Mouse (Mus musculus) forebrain, embryonic 12.5 days (tissue): ENCODE results near the gene Pwwp2b. TPM values are rescaled to one million over a fixed set of nuclear protein-coding genes. Genes with fewer than 3 reads are reported as not detected.
A peak's percentile ranks its signal among the peaks of the same experiment; 100 is the strongest.

Experiments
- ATAC-seq: fragments of 200-750 bp; cut with Nextera tagmentation; 2 replicates; pipeline ENCODE4 v1.8.0; 2017; ENCODE audit warnings: moderate TSS enrichment; ENCODE audit not compliant: low FRiP score
- H3K27ac ChIP-seq: fragments of 300-500 bp; sonication (generic); 2 replicates; pipeline ENCODE4 v1.5.1; 2016; ENCODE audit warnings: mild to moderate bottlenecking
- H3K27me3 ChIP-seq: fragments of 300-500 bp; sonication (generic); 2 replicates; pipeline ENCODE4 v1.6.1; 2016; ENCODE audit warnings: mild to moderate bottlenecking
- H3K36me3 ChIP-seq: fragments of 300-500 bp; sonication (generic); replicated peaks from 2 replicates; pipeline ENCODE4 v1.6.1; 2016; ENCODE audit warnings: mild to moderate bottlenecking
- H3K4me1 ChIP-seq: fragments of 300-500 bp; sonication (generic); 2 replicates; pipeline ENCODE4 v1.6.1; 2016
- H3K4me2 ChIP-seq: fragments of 300-500 bp; sonication (generic); 2 replicates; pipeline ENCODE4 v1.6.1; 2016; ENCODE audit warnings: mild to moderate bottlenecking, moderate library complexity
- H3K4me3 ChIP-seq: fragments of 300-500 bp; sonication (generic); replicated peaks from 2 replicates; pipeline ENCODE4 v1.5.1; 2016; ENCODE audit warnings: mild to moderate bottlenecking
- H3K9ac ChIP-seq: fragments of 300-500 bp; sonication (generic); 2 replicates; pipeline ENCODE4 v1.6.1; 2016; ENCODE audit warnings: mild to moderate bottlenecking
- H3K9me3 ChIP-seq: fragments of 300-500 bp; sonication (generic); 2 replicates; pipeline ENCODE4 v1.6.1; 2016
- WGBS: fragments of 180-500 bp; shearing (Covaris S2); methylation state at CpG from one replicate; pipeline ENCODE4 v1.1.7; 2016; 5-methylcytosine and 5-hydroxymethylcytosine counted together
- polyA plus RNA-seq: library from polyadenylated mRNA; unstranded; fragments of >200 nt; fragmentation: Nextera tagmentation; extraction: Ambion mirVana; gene quantifications from 2 replicates; pipeline ENCODE4 v1.2.1, GENCODE M21; 2016

The Pwwp2b gene
- polyA plus RNA-seq, 1 experiment from 2014 or later, result 4.0 TPM

- Histone ChIP-seq H3K9me3 (no peaks in the 10 kb centered on the region), H3K4me3 (no peak overlapping the region), H3K27ac (no peak overlapping the region), H3K27me3 (no peaks in the 10 kb centered on the region), H3K4me1 (no peaks in the 10 kb centered on the region), H3K36me3 (no peaks in the 10 kb centered on the region), H3K4me2 (no peak overlapping the region), H3K9ac (no peak overlapping the region)
- ATAC-seq, result no peak
- WGBS, result 88% methylated on average over 5 of the region's 5 CpGs
These were observed 23.6 kb downstream of the Pwwp2b start for GRCm38 (mm10) chr7:139271871-139272270.

DNA sequence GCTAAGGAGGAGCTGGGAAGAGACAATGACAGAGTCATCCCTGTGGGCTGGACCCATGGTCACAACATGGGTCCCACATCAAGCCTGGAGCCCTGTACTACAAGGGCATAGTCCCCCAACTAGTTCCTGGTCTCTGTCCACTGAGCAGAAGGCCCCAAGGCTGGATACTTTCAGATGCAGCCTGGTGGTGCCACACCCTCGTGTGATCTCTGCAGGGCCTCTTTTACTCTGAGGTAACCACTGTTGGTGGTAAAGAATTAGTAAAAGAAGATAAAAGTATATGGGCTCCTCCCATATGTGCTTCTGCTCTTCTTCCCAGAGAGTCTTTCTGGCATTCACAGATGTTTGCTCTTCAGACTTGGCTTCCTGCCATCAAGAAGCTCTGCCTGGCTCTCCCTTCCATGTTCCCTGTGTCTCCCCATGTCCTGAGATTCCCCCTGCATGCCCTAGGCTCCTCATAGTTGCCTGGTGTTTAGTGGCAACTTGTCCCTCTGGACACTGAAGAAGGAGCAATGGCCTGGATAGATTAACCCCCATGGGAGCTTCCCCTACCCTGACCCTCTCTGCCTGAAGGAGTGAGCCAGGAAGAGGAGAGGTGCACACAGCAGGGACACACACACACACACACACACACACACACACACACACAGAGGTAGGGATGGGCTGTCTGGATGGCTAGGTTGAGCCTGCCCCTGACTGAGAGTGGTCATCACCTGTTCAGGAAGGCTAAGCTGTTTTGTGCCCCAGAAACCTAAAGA, 24.5 kb downstream of the Pwwp2b start:
- no peaks in the 10 kb centered on the region for H3K4me1 ChIP-seq
- H3K9ac ChIP-seq, result no peak overlapping the region
- H3K27me3 ChIP-seq, result no peaks in the 10 kb centered on the region
- H3K4me2 ChIP-seq, result no peak overlapping the region
- H3K9me3 ChIP-seq, result no peaks in the 10 kb centered on the region
- 53% methylated on average over 1 of the region's 1 CpGs for WGBS
- H3K27ac ChIP-seq, result no peak overlapping the region
- no peaks in the 10 kb centered on the region for H3K36me3 ChIP-seq
- no peak for ATAC-seq
- H3K4me3 ChIP-seq, result no peak overlapping the region

GRCm38 (mm10) chr7:139273397-139273719, 25.1 kb downstream of the Pwwp2b start:
- Histone ChIP-seq H3K36me3 (no peaks in the 10 kb centered on the region), H3K9me3 (no peaks in the 10 kb centered on the region), H3K27me3 (no peaks in the 10 kb centered on the region), H3K4me3 (no peak overlapping the region), H3K27ac (no peak overlapping the region), H3K9ac (no peak overlapping the region), H3K4me1 (no peaks in the 10 kb centered on the region), H3K4me2 (no peak overlapping the region)
- WGBS, result 82% methylated on average over 2 of the region's 2 CpGs
- no peak for ATAC-seq

GRCm38 (mm10) chr7:139275586-139275985, 27.3 kb downstream of the Pwwp2b start:
- peaks cover 8% of the 10 kb centered on the region; the same call in 1 of the 2 replicates for H3K4me1 ChIP-seq
- no peak overlapping the region for H3K9ac ChIP-seq
- no peak for ATAC-seq
- H3K4me2 ChIP-seq, result no peak overlapping the region
- no peaks in the 10 kb centered on the region for H3K27me3 ChIP-seq
- H3K36me3 ChIP-seq, result no peaks in the 10 kb centered on the region
- 73% methylated on average over 10 of the region's 10 CpGs for WGBS
- no peak overlapping the region for H3K27ac ChIP-seq
- H3K4me3 ChIP-seq, result no peak overlapping the region
- no peaks in the 10 kb centered on the region for H3K9me3 ChIP-seq

DNA sequence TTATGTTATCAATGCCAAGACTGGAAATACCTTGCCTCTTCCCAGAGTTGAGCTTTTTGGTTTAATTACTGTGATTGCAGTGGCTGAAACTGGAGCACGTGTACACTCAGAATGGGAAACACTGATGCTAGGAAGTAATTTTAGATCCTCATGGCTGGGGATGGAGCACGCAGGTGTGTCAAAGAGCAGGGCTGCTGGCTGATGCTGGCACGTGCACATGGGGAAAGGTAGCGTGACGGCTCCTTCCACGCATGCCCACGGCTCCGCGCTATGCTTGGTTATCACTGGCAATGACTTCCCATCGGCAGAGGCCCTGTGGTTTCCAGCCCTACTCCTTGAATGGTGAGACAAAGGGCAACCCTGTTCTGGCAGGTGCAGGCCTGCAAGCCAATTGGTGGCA, 27.9 kb downstream of the Pwwp2b start:
- WGBS, result 84% methylated on average over 10 of the region's 10 CpGs

DNA sequence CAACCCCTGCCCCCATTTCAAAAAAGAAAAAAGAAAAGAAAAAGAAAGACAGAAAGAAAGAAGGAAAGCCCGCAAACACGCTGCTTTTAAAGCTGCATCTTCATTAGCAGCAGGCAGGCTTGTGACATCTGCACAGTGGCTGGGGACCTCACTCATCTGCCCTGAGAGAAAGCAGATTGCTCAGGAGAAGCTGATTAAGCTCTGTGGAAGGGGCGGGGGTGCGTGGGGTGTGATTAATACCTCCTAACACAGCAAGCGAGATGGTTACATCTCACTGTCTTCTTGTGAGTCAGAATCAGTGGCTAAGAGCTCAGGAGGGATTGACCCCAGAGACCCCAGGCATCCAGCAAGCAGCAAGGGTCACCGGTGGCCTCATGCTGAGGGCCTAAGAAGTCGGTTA, 29.3 kb downstream of the Pwwp2b start:
- no peak overlapping the region for H3K4me3 ChIP-seq
- H3K4me1 ChIP-seq, result peaks cover 17% of the 10 kb centered on the region; the same call in 1 of the 2 replicates
- ATAC-seq, result no peak
- no peaks in the 10 kb centered on the region for H3K36me3 ChIP-seq
- H3K9ac ChIP-seq, result no peak overlapping the region
- H3K9me3 ChIP-seq, result no peaks in the 10 kb centered on the region
- no peak overlapping the region for H3K4me2 ChIP-seq
- H3K27ac ChIP-seq, result no peak overlapping the region
- no peaks in the 10 kb centered on the region for H3K27me3 ChIP-seq
- WGBS, result 77% methylated on average over 7 of the region's 7 CpGs

More for the DNA sequence above, 27.9 kb downstream of the Pwwp2b start:
- Histone ChIP-seq H3K27me3 (no peaks in the 10 kb centered on the region), H3K4me2 (no peak overlapping the region), H3K36me3 (no peaks in the 10 kb centered on the region), H3K9me3 (no peaks in the 10 kb centered on the region), H3K27ac (no peak overlapping the region), H3K4me3 (no peak overlapping the region), H3K4me1 (peaks cover 14% of the 10 kb centered on the region; the same call in 1 of the 2 replicates), H3K9ac (no peak overlapping the region)
- no peak for ATAC-seq

DNA sequence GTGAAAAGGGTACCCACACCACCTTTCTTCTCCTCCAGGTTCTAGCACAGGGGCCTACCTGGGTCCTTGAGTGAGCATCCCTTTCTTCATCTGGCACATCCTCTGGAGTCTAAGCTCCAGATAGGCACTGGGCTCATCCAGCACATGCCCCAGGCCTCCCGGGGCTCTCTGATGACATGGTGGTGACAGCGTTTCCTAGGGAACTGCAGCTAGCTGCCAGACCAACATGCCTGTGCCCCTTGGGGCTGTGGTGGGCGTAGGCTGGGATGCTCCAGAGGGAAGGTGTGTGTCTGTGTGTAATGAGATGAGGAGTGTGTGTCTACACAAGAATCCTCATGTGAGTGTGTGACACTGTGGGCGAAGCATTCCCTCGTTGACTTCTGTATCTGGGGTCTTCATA, 31.3 kb downstream of the Pwwp2b start:
- Histone ChIP-seq H3K9ac (no peak overlapping the region), H3K27ac (no peak overlapping the region), H3K4me2 (no peak overlapping the region), H3K9me3 (no peaks in the 10 kb centered on the region), H3K27me3 (no peaks in the 10 kb centered on the region), H3K36me3 (no peaks in the 10 kb centered on the region), H3K4me1 (peaks cover 17% of the 10 kb centered on the region; the same call in 1 of the 2 replicates), H3K4me3 (no peak overlapping the region)
- WGBS, result 77% methylated on average over 5 of the region's 5 CpGs
- no peak for ATAC-seq

DNA sequence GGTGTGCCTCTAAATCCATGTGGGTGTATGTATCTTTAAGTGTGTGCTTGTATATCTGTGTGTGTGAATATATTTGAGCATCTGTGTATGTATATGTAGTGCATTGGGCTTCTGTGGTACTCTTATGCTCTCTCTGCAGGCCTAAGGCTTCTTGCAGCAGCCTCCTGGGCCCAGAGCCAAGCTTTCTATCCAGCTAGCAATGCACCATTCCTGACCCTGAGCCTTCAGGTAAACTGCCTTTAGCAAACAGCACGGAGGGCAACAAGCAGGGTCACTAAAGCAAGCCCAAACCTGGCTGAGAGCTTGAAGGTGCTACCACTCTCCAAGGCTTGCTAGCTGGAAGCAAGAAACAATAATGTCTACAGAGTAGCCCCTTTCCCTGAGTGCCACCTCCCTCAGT, 31.8 kb downstream of the Pwwp2b start:
- no peak overlapping the region for H3K4me3 ChIP-seq
- no peak overlapping the region for H3K4me2 ChIP-seq
- no peaks in the 10 kb centered on the region for H3K36me3 ChIP-seq
- no peak overlapping the region for H3K9ac ChIP-seq
- no peaks in the 10 kb centered on the region for H3K27me3 ChIP-seq
- 85% methylated on average over 1 of the region's 1 CpGs for WGBS
- H3K27ac ChIP-seq, result 0 out of 2 replicates have a peak overlapping the region, but pooled peaks have one; percentile 13
- no peaks in the 10 kb centered on the region for H3K9me3 ChIP-seq
- ATAC-seq, result no peak
- H3K4me1 ChIP-seq, result peaks cover 17% of the 10 kb centered on the region; the same call in 1 of the 2 replicates

DNA sequence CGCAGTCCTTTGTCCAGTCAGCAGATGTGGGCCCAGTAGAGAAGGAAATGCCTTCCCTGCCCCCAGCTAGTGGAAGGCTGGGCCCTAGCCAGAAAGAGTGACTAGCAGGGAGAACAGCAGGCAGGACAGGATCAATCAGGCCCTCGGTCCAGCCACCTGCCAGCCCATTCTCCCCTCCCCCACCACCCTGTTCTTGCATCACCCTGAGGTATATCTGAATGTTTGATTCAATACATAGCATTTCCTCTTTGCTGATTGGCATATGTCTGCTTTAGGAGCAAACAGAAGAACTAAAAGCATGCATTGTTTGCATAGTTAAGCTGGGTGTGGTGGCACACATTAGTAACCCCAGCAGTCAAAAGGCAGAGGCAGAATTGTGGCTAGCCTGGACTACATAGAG, 32.9 kb downstream of the Pwwp2b start:
- H3K36me3 ChIP-seq, result no peaks in the 10 kb centered on the region
- H3K4me1 ChIP-seq, result peaks cover 17% of the 10 kb centered on the region; the same call in 1 of the 2 replicates
- H3K4me2 ChIP-seq, result no peak overlapping the region
- H3K27ac ChIP-seq, result no peak overlapping the region
- H3K27me3 ChIP-seq, result no peaks in the 10 kb centered on the region
- 51% methylated on average over 2 of the region's 2 CpGs for WGBS
- no peaks in the 10 kb centered on the region for H3K9me3 ChIP-seq
- H3K9ac ChIP-seq, result no peak overlapping the region
- ATAC-seq, result no peak
- H3K4me3 ChIP-seq, result no peak overlapping the region

DNA sequence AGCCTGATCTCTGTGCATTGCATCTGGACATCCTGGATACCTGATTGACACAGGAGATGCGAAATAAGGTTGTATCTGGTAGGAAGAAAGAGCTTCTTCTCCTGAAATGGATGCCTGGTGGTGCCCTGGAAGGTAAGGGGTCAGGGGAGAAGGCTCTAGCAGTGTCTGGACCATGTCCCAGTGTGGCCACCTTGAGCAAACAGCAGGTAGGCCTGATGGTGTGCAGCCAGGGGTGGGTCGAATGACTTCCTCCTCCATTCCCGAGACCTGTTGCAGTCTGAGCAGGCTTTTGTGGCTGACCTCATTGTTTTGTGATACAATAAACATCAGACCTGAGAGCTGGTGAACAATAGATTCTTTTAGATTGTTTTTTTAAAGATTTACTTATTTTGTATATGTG, 33.8 kb downstream of the Pwwp2b start:
- H3K9ac ChIP-seq, result no peak overlapping the region
- 74% methylated on average over 3 of the region's 3 CpGs for WGBS
- H3K4me2 ChIP-seq, result no peak overlapping the region
- H3K9me3 ChIP-seq, result no peaks in the 10 kb centered on the region
- peaks cover 17% of the 10 kb centered on the region; the same call in 1 of the 2 replicates for H3K4me1 ChIP-seq
- no peak for ATAC-seq
- H3K36me3 ChIP-seq, result no peaks in the 10 kb centered on the region
- no peaks in the 10 kb centered on the region for H3K27me3 ChIP-seq
- no peak overlapping the region for H3K4me3 ChIP-seq
- no peak overlapping the region for H3K27ac ChIP-seq

- H3K4me1 ChIP-seq, result peaks cover 9% of the 10 kb centered on the region; the same call in 1 of the 2 replicates
- no peak overlapping the region for H3K27ac ChIP-seq
- H3K9me3 ChIP-seq, result no peaks in the 10 kb centered on the region
- H3K27me3 ChIP-seq, result no peaks in the 10 kb centered on the region
- no peaks in the 10 kb centered on the region for H3K36me3 ChIP-seq
- WGBS, result 80% methylated on average over 16 of the region's 16 CpGs
- H3K9ac ChIP-seq, result no peak overlapping the region
- ATAC-seq, result no peak
- H3K4me2 ChIP-seq, result no peak overlapping the region
- H3K4me3 ChIP-seq, result no peak overlapping the region
These were observed 37.1 kb downstream of the Pwwp2b start for GRCm38 (mm10) chr7:139285295-139285943.

DNA sequence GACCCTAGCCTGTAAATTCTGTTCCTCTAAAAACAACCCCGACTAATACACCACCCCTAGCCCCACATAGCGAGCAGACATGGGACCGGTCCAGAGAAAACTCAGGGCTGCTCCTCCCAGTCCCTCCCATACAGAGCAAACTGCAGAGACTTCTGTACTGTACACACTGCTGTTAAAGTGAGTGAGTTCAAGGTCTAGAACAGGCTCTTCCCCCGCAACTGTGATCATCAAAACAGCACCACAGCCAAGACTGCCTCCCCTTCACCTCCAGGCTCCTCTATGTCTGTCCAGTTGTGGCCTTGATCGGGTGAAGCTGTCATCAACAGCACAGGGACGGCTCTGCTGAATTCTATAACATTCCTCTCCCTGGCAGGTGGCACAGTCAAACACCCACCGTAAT, 40.3 kb downstream of the Pwwp2b start:
- ATAC-seq, result no peak
- Histone ChIP-seq H3K9me3 (no peaks in the 10 kb centered on the region), H3K27me3 (no peaks in the 10 kb centered on the region), H3K4me1 (no peaks in the 10 kb centered on the region), H3K27ac (no peak overlapping the region), H3K36me3 (no peaks in the 10 kb centered on the region), H3K9ac (no peak overlapping the region), H3K4me2 (no peak overlapping the region), H3K4me3 (no peak overlapping the region)
- 87% methylated on average over 7 of the region's 7 CpGs for WGBS

GRCm38 (mm10) chr7:139293350-139293749, 45.1 kb downstream of the Pwwp2b start:
- no peak for ATAC-seq
- H3K9me3 ChIP-seq, result no peaks in the 10 kb centered on the region
- H3K27ac ChIP-seq, result no peak overlapping the region
- H3K4me3 ChIP-seq, result no peak overlapping the region
- no peak overlapping the region for H3K4me2 ChIP-seq
- H3K4me1 ChIP-seq, result no peaks in the 10 kb centered on the region
- H3K36me3 ChIP-seq, result no peaks in the 10 kb centered on the region
- no peak overlapping the region for H3K9ac ChIP-seq
- no peaks in the 10 kb centered on the region for H3K27me3 ChIP-seq
- WGBS, result 57% methylated on average over 4 of the region's 4 CpGs
